Mouse (Mus musculus) right cerebral cortex, adult 18-20 months (tissue): ENCODE data around the gene Dazap1.

ENCODE experiments used
- DNase-seq: peaks from one replicate; pipeline ENCODE4 v3.0.0; 2022; ENCODE audit warnings: mixed read lengths

The Dazap1 gene

DNA sequence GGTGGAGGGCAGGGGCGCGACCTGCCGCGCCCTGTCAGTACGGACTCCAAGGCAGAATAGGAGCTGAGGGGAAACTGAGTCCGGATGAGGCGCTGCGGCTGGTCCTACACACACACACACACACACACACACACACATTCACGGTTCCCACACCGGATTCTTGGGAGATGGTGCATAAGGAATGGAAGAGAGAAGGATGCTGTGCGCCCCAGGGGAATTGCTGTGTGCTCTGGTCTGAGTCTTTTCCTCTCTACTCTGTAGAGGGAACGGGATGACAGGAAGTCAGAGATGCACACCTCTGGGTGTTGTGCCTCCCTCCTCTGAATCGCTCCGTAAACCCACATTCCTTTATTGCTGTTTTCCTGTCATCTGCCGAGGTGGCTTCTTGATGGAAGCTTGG, 38.0 kb downstream of the Dazap1 start:
- DNase-seq, result no peak

DNA sequence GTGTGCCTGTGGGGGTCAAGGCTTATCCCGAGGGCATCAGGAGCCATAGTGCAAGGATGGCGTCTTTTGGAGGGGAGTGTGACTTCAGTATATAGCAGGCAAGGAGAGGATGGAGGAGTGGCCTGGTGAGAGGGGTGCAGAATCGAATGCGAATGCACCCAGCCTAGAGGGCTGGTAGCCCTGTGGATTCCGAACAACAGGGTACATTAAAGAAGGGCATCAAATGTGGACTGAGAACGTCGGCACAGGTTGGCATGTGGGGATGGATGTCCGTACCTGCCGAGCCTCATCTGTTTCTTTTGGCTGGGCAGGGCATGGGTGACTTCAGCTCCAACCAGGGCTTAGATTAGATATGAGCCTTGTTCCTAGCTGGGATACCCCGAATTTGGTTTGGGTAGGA, 38.5 kb downstream of the Dazap1 start:
- no peak for DNase-seq

DNA sequence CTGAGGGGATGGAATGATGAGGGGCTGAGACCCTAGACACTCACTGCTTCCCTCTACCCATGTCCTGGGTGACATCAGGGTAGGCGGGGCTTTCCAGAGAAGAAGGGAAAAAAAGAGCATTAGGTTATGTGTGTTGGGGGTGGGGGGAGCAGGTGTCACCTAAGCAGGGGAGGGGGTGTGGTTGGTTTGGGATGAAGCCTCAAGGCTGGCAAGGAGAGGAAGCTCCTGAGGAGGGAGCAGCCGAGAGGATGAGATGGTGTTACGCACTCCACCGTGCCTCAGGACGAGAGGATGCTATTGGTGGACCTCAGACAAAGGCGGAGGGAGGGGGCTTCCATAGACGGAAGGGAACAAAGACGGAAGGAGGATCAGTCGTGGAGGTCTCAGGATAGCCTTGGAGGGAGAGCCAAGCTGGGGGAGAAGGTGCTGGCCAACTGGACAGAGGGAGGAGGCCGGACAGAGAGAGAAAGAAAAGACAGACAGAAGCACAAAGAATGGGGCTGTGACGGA, 39.4 kb downstream of the Dazap1 start:
- DNase-seq, result no peak

DNA sequence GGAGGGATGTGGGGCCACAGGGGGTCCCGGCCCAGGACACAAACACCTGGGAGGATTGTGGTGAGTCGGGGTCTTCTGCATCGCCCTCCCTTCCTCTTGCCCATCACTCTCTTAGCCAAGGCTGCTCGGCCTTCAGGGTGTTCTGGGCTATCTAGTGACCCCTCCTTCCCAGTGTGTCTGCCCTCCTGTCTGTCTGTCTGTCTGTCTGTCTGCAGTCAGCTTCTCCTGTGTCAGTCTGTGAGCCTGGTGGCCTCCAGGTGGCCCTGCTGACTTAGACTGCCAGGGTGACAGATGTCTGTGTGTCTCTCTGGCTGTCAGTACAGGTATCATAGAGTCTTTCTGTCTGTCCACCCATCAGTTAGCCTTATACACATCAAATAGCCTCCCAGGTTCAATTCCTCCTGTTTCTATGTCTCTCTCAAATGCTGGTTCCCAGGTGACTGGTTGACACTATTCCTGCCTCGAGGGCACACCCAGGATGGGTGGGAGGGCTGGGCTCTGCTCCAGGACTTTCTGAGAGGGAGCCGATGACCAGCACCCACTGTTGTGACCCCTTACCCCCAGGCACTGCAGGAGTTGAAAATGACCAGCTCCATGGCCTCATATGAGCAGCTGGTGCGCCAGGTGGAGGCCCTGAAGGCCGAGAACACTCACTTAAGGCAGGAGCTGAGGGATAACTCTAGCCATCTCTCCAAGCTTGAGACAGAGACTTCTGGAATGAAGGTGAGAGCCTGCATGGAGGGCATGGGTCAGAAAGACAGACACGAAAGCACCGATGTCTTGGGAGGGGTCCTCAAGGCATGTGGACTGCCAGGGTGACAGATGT, 40.2 kb downstream of the Dazap1 start:
- no peak for DNase-seq

DNA sequence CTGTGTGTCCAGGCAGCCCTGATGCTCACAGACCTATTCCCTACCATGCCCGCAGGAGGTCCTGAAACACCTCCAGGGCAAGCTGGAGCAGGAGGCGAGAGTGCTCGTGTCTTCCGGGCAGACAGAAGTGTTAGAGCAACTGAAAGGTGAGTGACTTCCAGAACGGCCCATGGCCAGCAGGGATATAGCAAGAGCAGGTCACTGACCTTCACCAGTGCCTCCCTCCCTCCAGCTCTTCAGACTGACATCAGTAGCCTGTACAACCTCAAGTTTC, 40.7 kb downstream of the Dazap1 start:
- no peak for DNase-seq

DNA sequence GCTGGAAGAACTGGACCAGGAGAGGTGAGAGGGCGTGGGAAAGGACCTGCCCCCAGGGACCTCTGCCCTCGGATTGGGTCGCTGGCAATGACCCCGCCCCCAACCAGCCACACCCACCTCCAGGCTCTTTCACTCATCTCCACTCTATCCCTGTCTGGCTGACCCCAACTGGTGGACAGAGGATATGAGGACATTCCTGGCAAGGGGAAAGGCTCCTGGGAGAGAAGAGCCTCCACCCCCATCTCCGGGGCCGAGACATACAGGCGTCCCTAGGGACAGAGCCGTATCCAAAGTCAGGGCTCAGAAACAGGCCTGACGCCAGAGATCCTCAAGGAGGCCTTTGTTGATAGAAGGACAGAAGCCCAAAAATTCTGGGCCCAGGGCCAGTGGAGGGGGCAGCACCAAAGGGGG, 41.2 kb downstream of the Dazap1 start:
- DNase-seq, result peak; percentile 69

DNA sequence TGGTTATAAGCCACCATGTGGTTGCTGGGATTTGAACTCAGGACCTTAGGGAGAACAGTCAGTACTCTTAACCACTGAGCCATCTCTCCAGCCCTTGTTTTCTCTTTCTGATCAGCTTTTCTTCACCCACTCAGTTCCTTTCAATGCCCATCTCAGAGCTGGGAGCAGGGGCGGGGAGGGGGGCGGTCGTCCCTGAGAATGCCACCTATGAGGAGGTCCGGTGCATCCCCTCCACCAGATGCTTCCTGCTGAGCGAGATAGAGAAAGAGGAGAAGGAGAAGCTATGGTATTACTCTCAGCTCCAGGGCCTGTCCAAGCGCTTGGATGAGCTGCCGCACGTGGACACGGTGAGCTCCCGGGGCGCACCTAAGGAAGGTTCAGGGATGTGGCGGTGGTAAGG, 43.2 kb downstream of the Dazap1 start:
- no peak for DNase-seq

DNA sequence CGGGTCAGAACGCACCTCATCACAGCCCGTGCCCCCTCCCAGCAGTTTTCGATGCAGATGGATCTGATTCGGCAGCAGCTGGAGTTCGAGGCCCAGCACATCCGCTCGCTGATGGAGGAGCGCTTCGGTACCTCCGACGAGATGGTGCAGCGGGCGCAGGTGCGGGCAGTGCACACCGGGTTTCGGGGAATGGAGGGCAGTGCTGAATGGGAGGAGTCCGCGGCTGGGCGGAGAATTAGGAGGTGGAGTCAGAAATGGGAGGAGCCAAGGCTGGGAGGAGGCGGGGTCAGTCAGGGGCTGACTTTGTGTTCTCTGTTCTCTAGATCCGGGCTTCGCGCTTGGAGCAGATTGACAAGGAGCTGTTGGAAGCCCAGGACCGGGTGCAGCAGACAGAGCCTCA, 43.6 kb downstream of the Dazap1 start:
- DNase-seq, result no peak

DNA sequence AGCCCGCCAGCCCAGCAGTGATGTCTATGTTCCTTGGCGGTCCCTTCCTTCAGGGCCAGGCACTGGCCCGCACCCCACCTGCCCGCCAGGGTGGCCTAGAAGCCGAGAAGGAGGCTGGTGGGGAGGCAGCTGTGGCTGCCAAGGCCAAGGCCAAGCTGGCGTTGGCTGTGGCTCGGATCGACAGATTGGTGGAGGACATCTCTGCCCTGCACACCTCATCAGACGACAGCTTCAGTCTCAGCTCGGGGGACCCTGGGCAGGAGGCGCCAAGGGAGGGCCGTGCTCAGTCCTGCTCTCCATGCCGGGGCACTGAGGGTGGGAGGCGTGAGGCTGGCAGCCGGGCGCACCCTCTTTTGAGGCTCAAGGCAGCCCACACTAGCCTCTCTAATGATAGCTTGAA, 50.3 kb downstream of the Dazap1 start:
- no peak for DNase-seq

DNA sequence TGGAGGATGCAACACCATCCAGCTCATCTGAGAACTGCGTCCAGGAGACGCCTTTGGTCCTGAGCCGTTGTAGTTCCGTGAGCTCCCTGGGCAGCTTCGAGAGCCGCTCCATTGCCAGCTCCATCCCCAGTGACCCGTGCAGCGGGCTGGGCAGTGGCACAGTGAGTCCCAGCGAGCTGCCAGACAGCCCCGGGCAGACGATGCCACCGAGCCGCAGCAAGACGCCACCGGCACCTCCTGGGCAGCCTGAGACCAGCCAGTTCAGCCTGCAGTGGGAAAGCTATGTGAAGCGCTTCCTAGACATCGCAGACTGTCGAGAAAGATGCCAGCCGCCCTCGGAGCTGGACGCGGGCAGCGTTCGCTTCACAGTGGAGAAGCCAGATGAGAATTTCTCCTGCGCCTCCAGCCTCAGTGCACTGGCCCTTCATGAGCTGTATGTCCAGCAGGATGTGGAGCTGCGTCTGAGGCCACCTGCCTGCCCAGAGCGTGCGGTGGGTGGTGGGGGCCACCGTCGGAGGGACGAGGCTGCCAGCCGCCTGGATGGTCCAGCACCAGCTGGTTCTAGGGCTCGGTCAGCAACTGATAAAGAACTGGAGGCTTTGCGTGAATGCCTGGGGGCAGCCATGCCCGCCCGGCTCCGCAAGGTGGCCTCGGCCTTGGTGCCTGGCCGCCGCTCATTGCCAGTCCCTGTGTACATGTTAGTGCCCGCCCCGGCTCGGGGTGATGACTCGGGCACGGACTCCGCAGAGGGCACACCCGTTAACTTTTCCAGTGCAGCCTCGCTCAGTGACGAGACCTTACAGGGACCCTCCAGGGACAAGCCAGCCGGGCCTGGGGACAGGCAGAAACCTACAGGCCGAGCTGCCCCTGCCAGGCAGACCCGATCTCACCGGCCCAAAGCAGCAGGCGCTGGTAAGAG, 51.6 kb downstream of the Dazap1 start:
- no peak for DNase-seq

DNA sequence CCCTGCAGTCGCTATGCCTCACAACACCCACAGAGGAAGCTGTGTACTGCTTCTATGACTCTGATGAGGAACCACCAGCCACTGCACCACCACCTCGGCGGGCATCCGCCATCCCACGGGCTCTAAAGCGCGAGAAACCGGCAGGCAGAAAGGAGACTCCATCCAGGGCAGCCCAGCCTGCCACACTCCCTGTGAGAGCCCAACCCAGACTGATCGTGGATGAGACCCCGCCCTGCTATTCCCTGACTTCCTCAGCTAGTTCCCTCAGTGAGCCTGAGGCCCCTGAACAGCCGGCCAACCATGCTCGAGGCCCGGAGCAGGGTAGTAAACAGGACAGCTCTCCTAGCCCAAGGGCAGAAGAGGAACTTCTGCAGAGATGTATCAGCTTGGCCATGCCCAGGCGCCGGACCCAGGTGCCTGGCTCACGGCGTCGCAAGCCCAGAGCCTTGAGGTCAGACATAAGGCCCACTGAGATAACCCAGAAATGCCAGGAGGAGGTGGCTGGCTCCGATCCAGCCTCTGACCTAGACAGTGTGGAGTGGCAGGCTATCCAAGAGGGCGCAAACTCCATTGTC, 52.4 kb downstream of the Dazap1 start:
- DNase-seq, result no peak

DNA sequence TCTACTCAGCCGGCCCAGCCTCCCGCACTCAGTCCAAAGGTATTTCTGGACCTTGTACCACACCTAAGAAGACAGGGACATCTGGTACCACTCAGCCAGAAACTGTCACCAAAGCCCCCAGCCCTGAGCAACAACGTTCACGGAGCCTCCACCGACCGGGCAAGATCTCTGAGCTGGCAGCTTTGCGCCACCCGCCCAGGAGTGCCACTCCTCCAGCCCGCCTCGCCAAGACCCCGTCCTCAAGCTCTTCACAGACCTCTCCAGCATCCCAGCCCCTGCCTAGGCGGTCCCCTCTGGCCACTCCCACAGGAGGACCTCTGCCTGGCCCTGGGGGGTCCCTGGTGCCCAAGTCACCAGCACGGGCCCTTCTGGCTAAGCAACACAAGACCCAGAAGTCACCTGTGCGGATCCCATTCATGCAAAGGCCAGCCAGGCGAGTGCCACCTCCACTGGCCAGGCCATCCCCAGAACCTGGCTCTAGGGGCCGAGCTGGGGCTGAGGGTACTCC, 53.3 kb downstream of the Dazap1 start:
- DNase-seq, result no peak

DNA sequence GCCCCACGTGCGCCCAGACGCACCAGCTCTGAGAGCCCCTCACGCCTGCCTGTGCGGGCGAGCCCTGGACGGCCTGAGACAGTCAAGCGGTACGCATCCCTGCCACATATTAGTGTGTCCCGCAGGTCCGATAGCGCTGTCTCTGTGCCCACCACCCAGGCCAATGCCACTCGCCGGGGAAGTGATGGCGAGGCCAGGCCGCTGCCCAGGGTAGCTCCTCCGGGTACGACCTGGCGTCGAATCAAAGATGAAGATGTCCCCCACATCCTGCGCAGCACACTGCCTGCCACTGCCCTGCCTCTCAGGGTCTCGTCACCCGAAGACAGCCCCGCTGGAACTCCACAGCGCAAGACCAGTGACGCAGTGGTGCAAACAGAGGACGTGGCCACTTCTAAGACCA, 54.0 kb downstream of the Dazap1 start:
- DNase-seq, result no peak

DNA sequence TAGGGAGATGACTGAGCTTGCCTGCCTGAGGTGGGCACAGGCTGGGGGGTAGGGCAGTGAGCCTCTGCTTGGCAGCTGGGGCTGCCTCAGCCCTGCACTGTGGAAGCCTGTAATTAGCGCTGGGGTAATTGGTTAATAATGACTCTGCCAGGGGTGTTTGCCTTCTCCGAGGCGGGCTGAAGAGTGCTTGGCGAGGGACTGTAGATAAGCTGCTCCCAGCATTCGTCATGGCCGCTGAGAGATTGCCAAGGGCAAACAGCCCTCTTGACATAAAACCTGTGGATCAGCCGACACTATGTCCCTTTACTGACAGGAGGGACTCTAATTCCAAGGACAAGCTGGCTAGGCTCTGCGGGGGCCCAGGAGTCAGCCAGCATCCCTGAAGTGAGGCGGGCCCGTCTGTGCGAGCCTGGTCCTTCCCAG, 55.1 kb downstream of the Dazap1 start:
- DNase-seq, result no peak

DNA sequence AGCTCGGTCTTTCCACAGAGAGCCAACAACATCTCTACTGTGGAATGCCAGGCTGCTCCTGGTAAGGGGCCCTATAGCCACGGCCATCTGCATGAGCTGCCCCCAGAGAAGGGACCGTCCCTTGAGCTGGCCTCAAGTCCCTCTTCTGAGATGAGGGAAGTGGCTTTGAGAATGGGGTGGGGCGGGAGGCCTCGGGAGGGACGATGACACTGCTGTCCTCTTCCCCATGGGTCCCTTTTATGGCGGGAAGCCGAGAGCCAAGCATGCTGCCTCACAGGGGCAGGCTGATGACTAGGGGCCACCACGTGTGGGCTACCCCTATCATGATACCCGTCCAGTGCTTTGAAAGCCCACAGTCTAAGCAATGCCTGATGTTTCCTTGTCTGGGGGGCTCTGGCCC, 55.7 kb downstream of the Dazap1 start:
- DNase-seq, result no peak

DNA sequence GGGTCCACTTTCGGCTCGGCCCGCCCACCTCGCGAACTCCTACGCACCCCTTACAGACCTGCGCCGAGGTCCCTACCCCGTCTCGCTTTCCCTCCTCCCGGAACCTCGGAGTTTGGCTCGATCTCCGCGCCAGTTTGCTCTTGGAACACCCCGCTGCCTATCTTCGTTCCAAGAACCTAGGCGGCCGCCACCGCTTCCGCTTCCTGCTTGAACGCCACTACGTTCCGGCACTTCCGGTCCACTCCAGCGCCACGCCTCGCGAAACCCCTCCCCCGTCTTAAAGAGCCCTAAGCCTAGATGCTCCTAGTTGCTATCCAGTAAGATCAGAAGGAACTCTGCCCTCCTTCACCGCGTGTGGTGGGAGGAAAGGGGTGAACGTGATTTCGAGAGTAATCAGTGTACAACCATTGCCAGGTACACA, 59.1 kb downstream of the Dazap1 start, which contains the start of gene 2310011J03Rik:
2310011J03Rik (minus strand) TSS at position 198 of the 421 bp plus-strand sequence.
- peak; percentile 94 for DNase-seq

DNA sequence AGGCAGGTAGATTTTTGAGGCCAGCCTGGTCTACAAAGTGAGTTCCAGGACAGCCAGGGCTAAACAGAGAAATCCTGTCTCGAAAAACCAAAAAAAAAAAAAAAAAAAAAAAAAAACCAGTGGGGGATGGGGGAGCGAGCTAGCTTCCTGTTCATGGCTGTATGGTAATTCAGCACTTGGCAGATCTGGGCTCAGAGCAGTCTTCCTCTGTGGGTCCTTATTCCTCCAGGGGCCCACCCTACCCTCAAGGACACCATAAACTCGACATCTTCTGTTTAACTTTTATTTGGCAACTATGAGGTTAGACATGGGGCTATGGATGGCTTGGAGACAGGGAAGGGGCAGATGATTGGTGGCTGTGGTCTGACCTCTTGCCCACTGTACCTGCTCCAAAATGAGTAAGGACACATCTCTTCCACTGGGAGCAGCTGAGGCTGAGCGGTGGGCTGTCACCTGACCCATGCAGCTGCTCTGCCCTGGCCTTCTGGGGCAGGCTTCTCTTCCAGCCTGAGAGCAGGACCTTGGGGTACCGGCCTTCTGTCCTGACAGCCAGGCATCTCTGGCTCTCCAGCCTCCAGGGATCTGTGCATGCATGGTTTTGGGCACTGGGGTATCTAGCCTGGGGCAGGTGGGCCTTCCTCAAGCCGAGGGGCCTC, 59.9 kb downstream of the Dazap1 start:
- DNase-seq, result no peak

DNA sequence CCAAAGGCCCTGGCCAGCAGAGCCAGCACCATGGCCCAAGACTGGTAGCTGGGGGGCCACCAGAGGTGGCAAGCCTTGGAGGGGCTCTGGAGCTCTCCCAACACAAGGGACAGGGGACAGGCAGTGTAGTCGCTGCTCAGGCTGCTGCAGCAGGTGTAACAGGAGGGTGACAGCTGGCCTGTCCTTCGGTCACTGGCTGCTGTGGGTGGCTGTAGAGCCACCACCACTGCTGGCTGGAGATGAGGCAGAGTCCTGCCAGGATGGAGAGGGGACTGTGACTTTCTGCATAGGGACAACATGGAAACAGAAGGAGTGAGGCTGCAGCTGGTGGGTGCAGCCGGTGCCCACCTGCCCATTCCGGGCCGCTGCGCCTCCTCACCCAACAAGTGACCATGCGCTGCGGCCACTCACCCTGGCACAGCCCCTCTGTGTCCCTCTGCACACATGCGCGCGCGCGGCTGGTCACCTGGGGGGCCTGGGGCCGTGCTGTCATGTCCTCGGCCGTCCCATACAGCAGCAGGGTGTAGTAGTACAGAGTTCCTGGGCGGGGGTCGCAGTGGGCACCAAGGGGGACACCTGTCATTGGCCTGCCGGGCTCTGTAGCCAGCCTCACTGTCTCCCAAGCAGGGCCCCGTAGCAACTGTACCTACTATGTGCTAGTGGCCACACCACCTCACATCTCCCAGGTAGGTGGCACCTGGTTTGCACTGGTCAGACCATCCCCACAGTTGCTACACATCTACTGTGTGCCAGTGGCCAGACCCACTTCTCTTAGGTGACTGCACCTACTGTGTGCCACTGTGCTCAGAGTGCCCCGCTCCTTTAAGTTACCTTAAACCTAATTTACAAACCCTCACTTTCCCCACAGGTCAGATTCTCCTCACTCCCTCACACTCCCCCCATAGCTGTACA, 60.6 kb downstream of the Dazap1 start:
- no peak for DNase-seq

DNA sequence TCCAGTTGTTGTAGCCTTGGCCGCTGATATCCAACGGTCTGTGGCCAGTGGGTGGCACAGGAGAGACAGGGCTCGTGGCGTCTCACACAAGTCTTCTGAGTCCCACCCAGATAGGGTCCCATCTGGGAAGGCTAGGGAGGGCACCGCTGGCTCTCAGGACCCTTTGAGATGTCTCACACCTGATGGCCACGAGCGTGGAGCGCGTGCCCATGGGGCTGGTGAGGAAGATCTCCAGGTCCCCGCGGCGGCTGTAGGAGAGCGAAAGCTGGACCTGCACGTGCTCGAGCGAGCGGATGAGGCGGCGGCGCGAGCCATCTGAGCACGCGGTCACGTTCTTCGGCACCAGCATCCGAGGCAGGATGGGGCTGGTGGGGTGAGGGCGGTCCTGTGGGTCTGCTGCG, 61.5 kb downstream of the Dazap1 start:
- no peak for DNase-seq

DNA sequence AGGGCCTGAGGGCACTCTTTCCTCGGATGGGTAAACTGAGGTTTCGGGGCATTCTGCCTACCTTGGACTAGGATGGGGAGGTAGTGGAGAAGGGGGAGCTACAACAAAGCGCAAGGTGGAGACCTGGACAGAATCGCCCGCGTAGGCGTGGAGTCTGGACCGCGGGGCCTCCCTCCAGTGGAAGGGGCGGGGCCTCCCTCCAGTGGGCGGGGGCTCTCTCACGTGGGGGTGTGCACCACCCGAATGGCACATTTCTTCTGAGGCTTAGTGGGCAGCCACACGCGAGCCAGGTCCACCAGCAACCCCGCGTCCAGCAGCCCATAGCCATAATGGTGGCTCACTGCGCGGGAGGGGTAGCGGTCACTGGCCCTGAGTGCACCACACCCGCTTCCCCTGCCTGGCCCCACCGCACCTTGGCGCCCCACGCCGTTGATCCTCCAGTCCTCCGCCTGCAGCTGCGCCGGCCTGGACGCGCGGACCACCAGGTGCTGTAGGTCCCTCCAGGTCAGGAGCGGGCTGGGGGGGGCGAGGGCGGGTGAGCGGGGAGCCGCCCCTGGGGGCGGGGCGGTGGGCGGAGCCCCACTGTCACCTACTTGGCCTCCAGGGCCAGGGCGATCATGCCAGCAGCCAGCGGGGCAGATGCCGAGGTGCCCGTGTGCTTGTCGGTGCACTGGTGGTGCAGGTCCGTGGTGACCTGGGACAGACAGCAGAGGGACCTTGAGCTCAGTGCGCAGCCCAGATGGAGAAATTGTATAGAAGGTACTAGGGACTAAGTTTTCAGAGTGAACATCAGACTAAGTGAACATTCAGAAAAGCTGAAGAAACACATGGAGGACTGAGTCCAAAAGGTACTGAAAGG, 62.2 kb downstream of the Dazap1 start:
- DNase-seq, result no peak
